ENCODE assay signal across 8 mouse cellular contexts in the genomic region with DNA sequence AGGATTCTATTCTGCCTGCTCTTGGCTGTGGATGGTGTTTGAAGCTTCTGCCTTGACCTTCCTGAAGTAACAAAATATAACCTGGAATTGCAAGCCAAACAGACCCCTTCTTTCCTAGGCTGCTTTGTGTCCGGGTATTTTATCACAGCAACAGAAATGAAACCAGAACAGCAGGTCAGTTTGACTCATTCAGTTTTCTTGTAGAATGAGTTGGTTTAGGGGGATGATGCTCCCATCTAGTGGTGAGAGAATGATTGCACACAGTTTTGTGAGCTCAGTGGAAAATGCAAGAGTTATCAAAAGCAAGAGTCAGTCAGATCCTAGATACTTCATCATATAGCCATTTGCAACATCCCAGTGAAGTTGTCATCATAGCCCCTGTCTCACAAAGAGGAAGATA. TPM values are rescaled to one million over a fixed set of nuclear protein-coding genes. Genes with fewer than 3 reads are reported as not detected.
DNase-seq lines count a peak whose midpoint lies in the region; ATAC-seq lines count a peak whose summit lies in the region.

No protein-coding gene starts in this region.

- H3K36me3 ChIP-seq in hindbrain, embryonic 14.5 days (replicated peaks; ENCODE audit: control insufficient read depth, insufficient read depth) = no peaks in the 10 kb centered on the region
- H3K36me3 ChIP-seq in hindbrain, embryonic 11.5 days (ENCODE audit: control insufficient read depth, insufficient read depth, low read length) = no peaks in the 10 kb centered on the region
- H3K36me3 ChIP-seq in embryonic facial prominence, embryonic 14.5 days (ENCODE audit: control insufficient read depth, insufficient read depth, low read length) = no peaks in the 10 kb centered on the region

- DNase-seq in hindbrain, embryonic 14.5 days (ENCODE audit: low spot score) = peak; percentile 79
- DNase-seq in hindbrain, embryonic 11.5 days (ENCODE audit: low spot score) = no peak
- DNase-seq in right cerebral cortex, postnatal 10 days (ENCODE audit: low spot score in 2 of 2) = peak; percentile 43 to 49
- no peak for DNase-seq in right cerebral cortex, postnatal 14 days
- peak; percentile 41 for DNase-seq in embryonic facial prominence, embryonic 14.5 days (ENCODE audit: low spot score)
- DNase-seq in telencephalon, adult 2 months (ENCODE audit: low read depth, low spot score) = peak; percentile 39
- DNase-seq in ovary, postnatal 14 days (ENCODE audit: low spot score) = no peak
- DNase-seq in natural killer cell, adult 2 months (ENCODE audit: low spot score in 2 of 2) = no peak

- no peak for ATAC-seq in hindbrain, embryonic 14.5 days (ENCODE audit: low FRiP score)
- ATAC-seq in hindbrain, embryonic 11.5 days (ENCODE audit: low FRiP score) = no peak
- ATAC-seq in embryonic facial prominence, embryonic 14.5 days (ENCODE audit: low read depth) = no peak

- no peak overlapping the region for H3K4me3 ChIP-seq in hindbrain, embryonic 14.5 days (replicated peaks; ENCODE audit: low read length)
- H3K4me3 ChIP-seq in hindbrain, embryonic 11.5 days (ENCODE audit: low read depth, low read length) = no peak overlapping the region
- H3K4me3 ChIP-seq in embryonic facial prominence, embryonic 14.5 days (ENCODE audit: low read depth, low read length) = no peak overlapping the region

- no peak overlapping the region for H3K9ac ChIP-seq in hindbrain, embryonic 14.5 days
- no peak overlapping the region for H3K9ac ChIP-seq in hindbrain, embryonic 11.5 days (ENCODE audit: low read depth, low read length)
- H3K9ac ChIP-seq in embryonic facial prominence, embryonic 14.5 days (ENCODE audit: low read depth, low read length) = no peak overlapping the region

- 68% methylated on average over 1 of the region's 1 CpGs for WGBS in hindbrain, embryonic 14.5 days
- 78% methylated on average over 1 of the region's 1 CpGs for WGBS in hindbrain, embryonic 11.5 days
- WGBS in embryonic facial prominence, embryonic 14.5 days = 52% methylated on average over 1 of the region's 1 CpGs

- no peak overlapping the region for H3K4me2 ChIP-seq in hindbrain, embryonic 14.5 days (replicated peaks)
- H3K4me2 ChIP-seq in hindbrain, embryonic 11.5 days (replicated peaks; ENCODE audit: low read depth, low read length) = no peak overlapping the region
- H3K4me2 ChIP-seq in embryonic facial prominence, embryonic 14.5 days (ENCODE audit: low read depth, low read length) = no peak overlapping the region

- no peaks in the 10 kb centered on the region for H3K9me3 ChIP-seq in hindbrain, embryonic 14.5 days (ENCODE audit: control insufficient read depth, low read length)
- no peaks in the 10 kb centered on the region for H3K9me3 ChIP-seq in hindbrain, embryonic 11.5 days (ENCODE audit: control insufficient read depth, low read length)
- H3K9me3 ChIP-seq in embryonic facial prominence, embryonic 14.5 days (ENCODE audit: control insufficient read depth, low read length) = no peaks in the 10 kb centered on the region

- no peaks in the 10 kb centered on the region for H3K4me1 ChIP-seq in hindbrain, embryonic 14.5 days (replicated peaks; ENCODE audit: control insufficient read depth, insufficient read depth, low read length)
- no peaks in the 10 kb centered on the region for H3K4me1 ChIP-seq in hindbrain, embryonic 11.5 days (replicated peaks; ENCODE audit: control insufficient read depth, insufficient read depth, low read length)
- no peaks in the 10 kb centered on the region for H3K4me1 ChIP-seq in embryonic facial prominence, embryonic 14.5 days (ENCODE audit: control insufficient read depth, insufficient read depth, low read length)

- H3K27me3 ChIP-seq in hindbrain, embryonic 14.5 days (ENCODE audit: control insufficient read depth, insufficient read depth, low read length) = no peaks in the 10 kb centered on the region
- no peaks in the 10 kb centered on the region for H3K27me3 ChIP-seq in hindbrain, embryonic 11.5 days (ENCODE audit: control insufficient read depth, insufficient read depth, low read length)
- H3K27me3 ChIP-seq in embryonic facial prominence, embryonic 14.5 days (replicated peaks; ENCODE audit: control insufficient read depth, insufficient read depth, low read length) = no peaks in the 10 kb centered on the region

- H3K27ac ChIP-seq in hindbrain, embryonic 14.5 days = no peak overlapping the region
- no peak overlapping the region for H3K27ac ChIP-seq in hindbrain, embryonic 11.5 days (ENCODE audit: low read depth, low read length)
- H3K27ac ChIP-seq in embryonic facial prominence, embryonic 14.5 days (replicated peaks; ENCODE audit: low read depth, low read length) = no peak overlapping the region

RNA-seq across cellular contexts. Expression of gene Tmem177, which starts 16.7 kb away (rescaled TPM):
- polyA plus RNA-seq in hindbrain, embryonic 14.5 days (2014; fragmentation: Nextera tagmentation; extraction: Ambion mirVana) = 6.7 and 7.3 TPM in 2 replicates
- polyA plus RNA-seq in hindbrain, embryonic 11.5 days (2014; fragmentation: Nextera tagmentation; extraction: Ambion mirVana) = 8.7 and 9.2 TPM in 2 replicates
- polyA plus RNA-seq in embryonic facial prominence, embryonic 14.5 days (2014; fragmentation: Nextera tagmentation; extraction: Ambion mirVana) = 6.8 and 7.2 TPM in 2 replicates

Comparison
In these comparisons a context has a peak if more than half of its experiments do, and no peak if none do; other contexts are left out.
1. DNase-seq: peak in hindbrain, embryonic 14.5 days (single experiment), right cerebral cortex, postnatal 10 days (2 of 2), embryonic facial prominence, embryonic 14.5 days (single experiment) and telencephalon, adult 2 months (single experiment); none in hindbrain, embryonic 11.5 days (single experiment), right cerebral cortex, postnatal 14 days (single experiment), ovary, postnatal 14 days (single experiment) and natural killer cell, adult 2 months (0 of 2).